Mouse (Mus musculus): ENCODE measurements at regions not wholly inside any gene's neighbourhood (a gene's known extent, or its start where the extent isn't known, plus 50 kb on each side); places are given as distances from the start of the nearest gene placed in this dataset.
"Not testable (repeated sequence)": the region's sequence is repeated elsewhere in the genome, so short reads cannot be mapped to it uniquely, and the experiment has no call there.

- H3K36me3 ChIP-seq (ENCODE audit: control insufficient read depth, insufficient read depth, low read length) = no peaks in the 10 kb centered on the region
- no peaks in the 10 kb centered on the region for H3K27me3 ChIP-seq (ENCODE audit: control insufficient read depth, insufficient read depth, low read length)
- H3K9me3 ChIP-seq (ENCODE audit: control insufficient read depth, low read length) = no peaks in the 10 kb centered on the region
- WGBS = 28% methylated on average over 3 of the region's 3 CpGs
- no peak overlapping the region for H3K9ac ChIP-seq (ENCODE audit: low read length)
- ATAC-seq (ENCODE audit: insufficient number of reproducible peaks, insufficient read depth, low FRiP score, low read depth) = no peak
- no peak overlapping the region for H3K4me3 ChIP-seq (ENCODE audit: control insufficient read depth in 1 of 2, insufficient read depth in 1 of 2, low read depth in 1 of 2, low read length in 2 of 2)
- peaks cover 2 to 18% of the 10 kb centered on the region in 2 experiments; a peak in 3 of 4 replicates for H3K4me1 ChIP-seq (ENCODE audit: control insufficient read depth in 2 of 2, insufficient read depth in 2 of 2, low read length in 2 of 2)
- H3K4me2 ChIP-seq (ENCODE audit: low read length) = no peak overlapping the region
- peak overlapping the region in 1 of 2 experiments; percentile 41; a peak in 2 of 4 replicates for H3K27ac ChIP-seq (replicated peaks in 1 of 2; ENCODE audit: control insufficient read depth in 1 of 2, insufficient read depth in 1 of 2, low read depth in 2 of 2, low read length in 2 of 2)
These were observed 275.4 kb downstream of the Cetn3 start for GRCm38 (mm10) chr13:82058131-82058731.

- H3K4me2 ChIP-seq (ENCODE audit: low read length) = no peak overlapping the region
- peaks cover 2 to 18% of the 10 kb centered on the region in 2 experiments; a peak in 3 of 4 replicates for H3K4me1 ChIP-seq (ENCODE audit: control insufficient read depth in 2 of 2, insufficient read depth in 2 of 2, low read length in 2 of 2)
- H3K4me3 ChIP-seq (ENCODE audit: control insufficient read depth in 1 of 2, insufficient read depth in 1 of 2, low read depth in 1 of 2, low read length in 2 of 2) = no peak overlapping the region
- no peak overlapping the region for H3K9ac ChIP-seq (ENCODE audit: low read length)
- no peaks in the 10 kb centered on the region for H3K36me3 ChIP-seq (ENCODE audit: control insufficient read depth, insufficient read depth, low read length)
- peak overlapping the region in 1 of 2 experiments; percentile 62; a peak in 2 of 4 replicates for H3K27ac ChIP-seq (replicated peaks in 1 of 2; ENCODE audit: control insufficient read depth in 1 of 2, insufficient read depth in 1 of 2, low read depth in 2 of 2, low read length in 2 of 2)
- no peak for ATAC-seq (ENCODE audit: insufficient number of reproducible peaks, insufficient read depth, low FRiP score, low read depth)
- H3K27me3 ChIP-seq (ENCODE audit: control insufficient read depth, insufficient read depth, low read length) = no peaks in the 10 kb centered on the region
- whole genome bisulfite sequencing = 74% methylated on average over 3 of the region's 3 CpGs
- H3K9me3 ChIP-seq (ENCODE audit: control insufficient read depth, low read length) = no peaks in the 10 kb centered on the region
These were observed 276.0 kb downstream of the Cetn3 start for GRCm38 (mm10) chr13:82058872-82059271.

GRCm38 (mm10) chr13:82059498-82059897 lies 276.6 kb downstream of the Cetn3 start:
- Histone ChIP-seq H3K4me3 (ENCODE audit: control insufficient read depth in 1 of 2, insufficient read depth in 1 of 2, low read depth in 1 of 2, low read length in 2 of 2) (no peak overlapping the region), H3K9me3 (ENCODE audit: control insufficient read depth, low read length) (no peaks in the 10 kb centered on the region), H3K9ac (ENCODE audit: low read length) (no peak overlapping the region), H3K27ac (replicated peaks in 1 of 2; ENCODE audit: control insufficient read depth in 1 of 2, insufficient read depth in 1 of 2, low read depth in 2 of 2, low read length in 2 of 2) (peak overlapping the region in 1 of 2 experiments; percentile 10; a peak in 1 of 4 replicates), H3K4me1 (ENCODE audit: control insufficient read depth in 2 of 2, insufficient read depth in 2 of 2, low read length in 2 of 2) (peaks cover 2 to 18% of the 10 kb centered on the region in 2 experiments; a peak in 3 of 4 replicates), H3K27me3 (ENCODE audit: control insufficient read depth, insufficient read depth, low read length) (no peaks in the 10 kb centered on the region), H3K36me3 (ENCODE audit: control insufficient read depth, insufficient read depth, low read length) (no peaks in the 10 kb centered on the region), H3K4me2 (ENCODE audit: low read length) (no peak overlapping the region)
- WGBS = 7% methylated on average over 5 of the region's 5 CpGs
- ATAC-seq (ENCODE audit: insufficient number of reproducible peaks, insufficient read depth, low FRiP score, low read depth) = peak; percentile 71

- H3K9me3 ChIP-seq (ENCODE audit: control insufficient read depth, low read length); H3K27me3 ChIP-seq (ENCODE audit: control insufficient read depth, insufficient read depth, low read length); H3K4me2 ChIP-seq (ENCODE audit: low read length); H3K4me3 ChIP-seq (ENCODE audit: control insufficient read depth in 1 of 2, insufficient read depth in 1 of 2, low read depth in 1 of 2, low read length in 2 of 2); ATAC-seq (ENCODE audit: insufficient number of reproducible peaks, insufficient read depth, low FRiP score, low read depth); H3K27ac ChIP-seq (replicated peaks in 1 of 2; ENCODE audit: control insufficient read depth in 1 of 2, insufficient read depth in 1 of 2, low read depth in 2 of 2, low read length in 2 of 2); H3K36me3 ChIP-seq (ENCODE audit: control insufficient read depth, insufficient read depth, low read length); H3K9ac ChIP-seq (ENCODE audit: low read length); H3K4me1 ChIP-seq (ENCODE audit: control insufficient read depth in 2 of 2, insufficient read depth in 2 of 2, low read length in 2 of 2): not testable (repeated sequence)
- 89% methylated on average over 2 of the region's 2 CpGs for WGBS
These were observed 281.0 kb downstream of the Cetn3 start for GRCm38 (mm10) chr13:82063880-82064279.

- Histone ChIP-seq H3K27me3 (ENCODE audit: control insufficient read depth, insufficient read depth, low read length) (no peaks in the 10 kb centered on the region), H3K4me1 (ENCODE audit: control insufficient read depth in 2 of 2, insufficient read depth in 2 of 2, low read length in 2 of 2) (no peaks in the 10 kb centered on the region), H3K9me3 (ENCODE audit: control insufficient read depth, low read length) (no peaks in the 10 kb centered on the region), H3K9ac (ENCODE audit: low read length) (no peak overlapping the region), H3K36me3 (ENCODE audit: control insufficient read depth, insufficient read depth, low read length) (no peaks in the 10 kb centered on the region), H3K4me2 (ENCODE audit: low read length) (no peak overlapping the region), H3K27ac (replicated peaks in 1 of 2; ENCODE audit: control insufficient read depth in 1 of 2, insufficient read depth in 1 of 2, low read depth in 2 of 2, low read length in 2 of 2) (no peak overlapping the region), H3K4me3 (ENCODE audit: control insufficient read depth in 1 of 2, insufficient read depth in 1 of 2, low read depth in 1 of 2, low read length in 2 of 2) (no peak overlapping the region)
- ATAC-seq (ENCODE audit: insufficient number of reproducible peaks, insufficient read depth, low FRiP score, low read depth) = no peak
- 47% methylated on average over 1 of the region's 1 CpGs for WGBS
These were observed 283.3 kb downstream of the Cetn3 start for GRCm38 (mm10) chr13:82066174-82066573.

- H3K4me2 ChIP-seq (ENCODE audit: low read length) = no peak overlapping the region
- H3K4me1 ChIP-seq (ENCODE audit: control insufficient read depth in 2 of 2, insufficient read depth in 2 of 2, low read length in 2 of 2) = no peaks in the 10 kb centered on the region
- ATAC-seq (ENCODE audit: insufficient number of reproducible peaks, insufficient read depth, low FRiP score, low read depth) = no peak
- no peaks in the 10 kb centered on the region for H3K27me3 ChIP-seq (ENCODE audit: control insufficient read depth, insufficient read depth, low read length)
- H3K4me3 ChIP-seq (ENCODE audit: control insufficient read depth in 1 of 2, insufficient read depth in 1 of 2, low read depth in 1 of 2, low read length in 2 of 2) = no peak overlapping the region
- H3K9ac ChIP-seq (ENCODE audit: low read length) = no peak overlapping the region
- whole genome bisulfite sequencing = 88% methylated on average over 3 of the region's 3 CpGs
- H3K36me3 ChIP-seq (ENCODE audit: control insufficient read depth, insufficient read depth, low read length) = no peaks in the 10 kb centered on the region
- no peaks in the 10 kb centered on the region for H3K9me3 ChIP-seq (ENCODE audit: control insufficient read depth, low read length)
- no peak overlapping the region for H3K27ac ChIP-seq (replicated peaks in 1 of 2; ENCODE audit: control insufficient read depth in 1 of 2, insufficient read depth in 1 of 2, low read depth in 2 of 2, low read length in 2 of 2)
These were observed 283.9 kb downstream of the Cetn3 start for GRCm38 (mm10) chr13:82066674-82067270.

- H3K4me2 ChIP-seq (ENCODE audit: low read length) = no peak overlapping the region
- no peaks in the 10 kb centered on the region for H3K4me1 ChIP-seq (ENCODE audit: control insufficient read depth in 2 of 2, insufficient read depth in 2 of 2, low read length in 2 of 2)
- 83% methylated on average over 1 of the region's 1 CpGs for WGBS
- no peak overlapping the region for H3K4me3 ChIP-seq (ENCODE audit: control insufficient read depth in 1 of 2, insufficient read depth in 1 of 2, low read depth in 1 of 2, low read length in 2 of 2)
- no peaks in the 10 kb centered on the region for H3K9me3 ChIP-seq (ENCODE audit: control insufficient read depth, low read length)
- H3K36me3 ChIP-seq (ENCODE audit: control insufficient read depth, insufficient read depth, low read length) = no peaks in the 10 kb centered on the region
- ATAC-seq (ENCODE audit: insufficient number of reproducible peaks, insufficient read depth, low FRiP score, low read depth) = no peak
- no peak overlapping the region for H3K27ac ChIP-seq (replicated peaks in 1 of 2; ENCODE audit: control insufficient read depth in 1 of 2, insufficient read depth in 1 of 2, low read depth in 2 of 2, low read length in 2 of 2)
- no peak overlapping the region for H3K9ac ChIP-seq (ENCODE audit: low read length)
- H3K27me3 ChIP-seq (ENCODE audit: control insufficient read depth, insufficient read depth, low read length) = no peaks in the 10 kb centered on the region
These were observed 289.6 kb downstream of the Cetn3 start for GRCm38 (mm10) chr13:82072449-82072848.

GRCm38 (mm10) chr13:82073343-82073742 lies 290.5 kb downstream of the Cetn3 start:
- Histone ChIP-seq H3K27me3 (ENCODE audit: control insufficient read depth, insufficient read depth, low read length) (no peaks in the 10 kb centered on the region), H3K4me1 (ENCODE audit: control insufficient read depth in 2 of 2, insufficient read depth in 2 of 2, low read length in 2 of 2) (no peaks in the 10 kb centered on the region), H3K4me2 (ENCODE audit: low read length) (no peak overlapping the region), H3K27ac (replicated peaks in 1 of 2; ENCODE audit: control insufficient read depth in 1 of 2, insufficient read depth in 1 of 2, low read depth in 2 of 2, low read length in 2 of 2) (no peak overlapping the region), H3K9ac (ENCODE audit: low read length) (no peak overlapping the region), H3K36me3 (ENCODE audit: control insufficient read depth, insufficient read depth, low read length) (no peaks in the 10 kb centered on the region), H3K4me3 (ENCODE audit: control insufficient read depth in 1 of 2, insufficient read depth in 1 of 2, low read depth in 1 of 2, low read length in 2 of 2) (no peak overlapping the region), H3K9me3 (ENCODE audit: control insufficient read depth, low read length) (no peaks in the 10 kb centered on the region)
- no peak for ATAC-seq (ENCODE audit: insufficient number of reproducible peaks, insufficient read depth, low FRiP score, low read depth)
